Mouse (Mus musculus): ENCODE results near the gene Tbl1xr1.

Tbl1xr1 gene

GRCm38 (mm10) chr3:22090431-22091265, 14.2 kb downstream of the Tbl1xr1 start:
- peak; percentile 32 to 58 for DNase-seq

DNA sequence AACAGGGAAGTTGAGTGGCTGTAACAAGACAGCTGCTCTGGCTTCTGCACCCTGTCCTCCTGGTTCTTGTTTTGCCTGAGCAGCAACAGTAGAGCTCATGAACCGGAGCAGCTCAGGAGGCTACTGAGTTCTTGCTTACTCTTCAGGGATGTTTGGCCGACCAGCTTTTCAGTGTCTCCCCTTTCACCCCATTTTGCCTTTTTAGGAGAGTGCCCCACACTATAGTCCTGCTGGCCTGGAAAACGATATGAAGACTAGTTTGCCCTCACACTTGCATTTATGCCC, 14.8 kb downstream of the Tbl1xr1 start:
- no peak for DNase-seq

DNA sequence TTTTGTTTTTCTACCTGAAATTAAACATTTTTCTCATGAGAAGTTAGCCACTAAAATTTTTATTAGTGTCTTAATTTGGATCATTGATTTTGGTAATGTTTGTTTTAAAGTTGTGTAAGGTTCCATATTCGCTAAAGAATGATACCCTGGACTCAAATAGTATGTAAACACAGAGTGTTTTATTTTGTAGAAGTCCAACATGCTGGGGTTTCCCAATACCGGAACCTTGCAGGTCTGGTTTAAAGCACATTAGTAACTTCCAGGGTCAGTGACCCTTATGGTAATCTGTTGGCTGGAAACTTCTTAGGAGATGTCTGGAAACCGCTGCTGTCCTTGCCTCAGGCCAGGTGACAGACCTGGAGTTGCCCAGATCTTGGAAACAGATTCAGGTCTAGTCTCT, 15.2 kb downstream of the Tbl1xr1 start:
- no peak for DNase-seq

DNA sequence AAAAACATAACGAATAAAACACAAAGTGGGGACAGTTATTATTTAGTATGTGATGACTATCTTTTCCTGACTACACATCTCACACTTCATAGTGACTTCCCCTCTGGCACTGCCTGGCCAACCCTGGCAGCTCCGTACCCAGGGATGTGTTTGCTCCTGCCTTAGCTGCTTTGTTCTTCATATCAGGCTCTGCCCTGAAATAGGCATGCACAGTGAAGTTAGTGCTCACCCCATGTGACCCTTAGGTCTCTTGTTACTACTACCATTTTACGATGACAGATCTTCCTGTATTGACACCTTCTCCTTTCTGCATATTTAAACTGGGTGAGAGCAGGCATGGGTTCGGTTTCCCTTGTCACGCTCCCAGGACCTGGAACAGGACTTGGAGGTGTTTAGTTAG, 16.3 kb downstream of the Tbl1xr1 start:
- no peak for DNase-seq

- DNase-seq, result no peak
These were observed 27.6 kb downstream of the Tbl1xr1 start for GRCm38 (mm10) chr3:22103986-22104515.

DNA sequence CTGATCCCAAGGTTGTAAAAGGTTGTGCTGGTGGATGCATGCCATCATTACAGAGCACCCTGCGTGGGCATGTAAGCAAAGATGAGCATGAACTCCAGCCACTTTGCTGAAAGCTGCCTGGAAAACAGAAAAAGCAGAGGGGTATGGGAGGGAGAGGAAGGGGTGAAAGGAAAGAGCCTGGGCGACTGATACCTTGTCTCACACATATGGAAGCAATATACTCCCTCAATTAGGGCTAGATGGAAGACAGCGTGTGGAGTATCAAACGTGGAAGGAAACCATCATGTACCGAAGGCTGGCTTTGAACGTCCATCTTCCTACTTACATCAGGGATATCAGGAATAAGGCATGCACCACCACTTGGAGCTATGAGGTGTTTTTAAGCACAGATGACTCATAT, 29.0 kb downstream of the Tbl1xr1 start:
- no peak for DNase-seq

- DNase-seq, result no peak
These were observed 31.6 kb downstream of the Tbl1xr1 start for GRCm38 (mm10) chr3:22108013-22108412.

DNA sequence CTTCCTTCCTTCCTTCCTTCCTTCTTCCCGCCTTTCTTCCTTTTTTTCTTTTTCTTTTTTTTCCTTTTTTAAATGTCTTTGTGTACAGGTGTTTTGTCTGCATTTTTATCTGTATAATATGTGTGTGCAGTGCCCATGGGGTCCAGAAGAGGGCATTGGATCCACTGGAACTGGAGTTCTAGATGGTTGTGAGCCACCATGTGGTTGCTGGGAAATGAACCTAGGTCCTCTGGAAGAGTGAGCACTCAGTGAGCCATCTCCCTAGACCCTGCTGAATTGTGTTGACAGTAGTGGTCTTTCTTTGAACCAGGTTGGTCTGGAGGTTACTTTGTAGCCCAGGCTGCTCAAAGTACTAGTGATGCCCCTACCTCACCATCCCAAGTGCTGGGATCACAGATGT, 33.2 kb downstream of the Tbl1xr1 start:
- no peak for DNase-seq

DNA sequence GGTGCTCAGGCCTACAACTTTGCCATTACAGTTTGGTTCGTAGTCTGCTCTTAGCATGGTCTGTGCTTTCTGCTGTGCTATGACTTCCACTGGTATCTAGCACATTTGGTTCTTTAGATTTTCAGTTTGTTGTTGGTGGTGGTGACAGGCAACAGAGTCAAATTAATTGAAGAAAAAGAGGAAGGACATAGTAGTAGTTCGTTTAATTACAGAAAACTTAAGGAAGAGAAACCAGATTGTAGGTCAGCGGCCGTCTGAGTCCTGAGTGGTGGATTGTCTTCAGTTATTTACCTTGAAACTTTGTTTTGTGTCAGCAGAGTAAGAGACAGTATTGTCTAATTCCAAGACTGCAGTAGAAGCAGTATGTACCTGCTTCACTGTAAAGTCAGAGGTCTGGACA, 37.3 kb downstream of the Tbl1xr1 start:
- DNase-seq, result no peak

DNA sequence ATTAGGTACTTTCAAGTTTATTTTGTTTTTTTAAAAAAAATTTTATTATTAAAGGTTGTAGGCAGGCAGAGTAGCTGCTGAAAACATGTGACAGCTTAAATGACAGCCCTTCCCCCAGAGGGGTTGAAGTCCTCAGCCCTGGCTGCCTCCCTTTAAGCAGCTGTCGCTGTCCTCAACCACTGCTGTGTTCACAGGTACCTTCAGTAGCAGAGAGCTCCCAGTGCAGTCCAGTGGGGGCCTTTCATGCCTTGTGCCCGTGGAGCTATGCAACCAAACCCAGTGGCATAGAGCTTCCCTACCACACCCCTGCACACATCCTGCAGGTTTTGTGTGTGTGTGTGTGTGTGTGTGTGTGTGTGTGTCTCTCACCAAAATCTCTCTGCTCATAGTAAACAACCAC, 38.8 kb downstream of the Tbl1xr1 start:
- peak in 1 of 2 experiments; percentile 20 for DNase-seq

DNA sequence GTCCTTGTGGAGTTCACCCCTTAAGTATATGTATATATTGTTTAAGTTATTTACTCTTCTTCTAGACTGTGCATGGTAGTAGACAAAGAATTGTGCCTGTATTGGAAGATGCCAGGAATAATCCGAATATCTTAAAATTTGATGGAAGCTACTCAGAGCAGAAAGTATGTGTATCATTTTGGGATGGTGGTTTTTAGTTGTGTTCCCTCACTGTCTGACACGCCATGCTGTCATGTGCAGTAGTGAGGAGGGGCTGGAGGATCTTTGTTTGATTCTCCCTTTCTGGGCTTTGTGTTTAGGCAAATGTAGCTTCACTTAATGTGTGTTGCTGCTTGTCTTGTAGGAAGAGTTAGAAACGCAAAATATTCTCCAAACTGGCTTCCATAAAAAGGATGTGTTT, 39.2 kb downstream of the Tbl1xr1 start:
- DNase-seq, result no peak

- DNase-seq, result no peak
These were observed 39.7 kb downstream of the Tbl1xr1 start for GRCm38 (mm10) chr3:22116188-22116587.

DNA sequence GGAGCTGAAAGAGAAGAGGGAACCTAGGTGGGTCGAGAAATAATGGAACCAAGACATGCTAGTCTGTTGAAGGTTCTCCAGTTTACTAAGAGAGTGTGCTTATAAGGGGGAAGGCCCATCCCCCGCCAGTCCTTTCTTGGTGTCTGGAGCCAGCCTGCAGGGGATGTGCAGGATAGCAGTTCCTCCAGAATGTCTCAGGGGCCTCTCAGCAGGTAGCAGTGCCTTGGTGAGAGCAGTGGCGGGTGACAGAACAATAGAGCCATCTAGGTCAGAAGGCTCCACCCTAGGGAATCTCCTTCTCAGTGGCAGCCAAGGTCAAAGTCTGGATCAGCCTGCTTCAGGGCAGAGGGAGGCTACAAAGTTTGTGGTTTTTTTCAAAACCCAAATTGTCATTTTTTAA, 45.3 kb downstream of the Tbl1xr1 start:
- DNase-seq, result peak; percentile 32 to 41

- DNase-seq, result no peak
These were observed 46.7 kb downstream of the Tbl1xr1 start for GRCm38 (mm10) chr3:22123145-22123544.

- DNase-seq, result no peak
These were observed 49.9 kb downstream of the Tbl1xr1 start for GRCm38 (mm10) chr3:22126251-22126826.

DNA sequence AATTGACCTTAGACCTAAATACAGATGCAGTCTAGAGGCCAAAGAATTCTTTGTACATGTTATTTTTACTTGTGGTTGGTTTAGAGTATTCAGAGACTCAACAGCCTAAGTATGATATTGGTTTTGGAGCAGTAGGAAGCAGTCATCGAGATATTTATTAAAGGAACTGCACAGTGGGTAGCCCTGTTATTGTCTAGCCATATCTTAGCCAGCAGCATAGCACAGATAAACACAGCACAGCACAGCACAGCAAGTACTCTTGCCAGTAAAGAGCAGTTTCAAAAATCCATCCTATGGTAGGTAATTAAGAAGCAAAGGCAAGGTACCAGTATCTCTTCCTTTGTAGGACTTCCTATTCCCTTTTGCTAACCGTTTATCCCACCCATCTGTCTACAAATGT, 54.8 kb downstream of the Tbl1xr1 start:
- no peak for DNase-seq

- DNase-seq, result no peak
These were observed 57.2 kb downstream of the Tbl1xr1 start for GRCm38 (mm10) chr3:22133626-22134025.

DNA sequence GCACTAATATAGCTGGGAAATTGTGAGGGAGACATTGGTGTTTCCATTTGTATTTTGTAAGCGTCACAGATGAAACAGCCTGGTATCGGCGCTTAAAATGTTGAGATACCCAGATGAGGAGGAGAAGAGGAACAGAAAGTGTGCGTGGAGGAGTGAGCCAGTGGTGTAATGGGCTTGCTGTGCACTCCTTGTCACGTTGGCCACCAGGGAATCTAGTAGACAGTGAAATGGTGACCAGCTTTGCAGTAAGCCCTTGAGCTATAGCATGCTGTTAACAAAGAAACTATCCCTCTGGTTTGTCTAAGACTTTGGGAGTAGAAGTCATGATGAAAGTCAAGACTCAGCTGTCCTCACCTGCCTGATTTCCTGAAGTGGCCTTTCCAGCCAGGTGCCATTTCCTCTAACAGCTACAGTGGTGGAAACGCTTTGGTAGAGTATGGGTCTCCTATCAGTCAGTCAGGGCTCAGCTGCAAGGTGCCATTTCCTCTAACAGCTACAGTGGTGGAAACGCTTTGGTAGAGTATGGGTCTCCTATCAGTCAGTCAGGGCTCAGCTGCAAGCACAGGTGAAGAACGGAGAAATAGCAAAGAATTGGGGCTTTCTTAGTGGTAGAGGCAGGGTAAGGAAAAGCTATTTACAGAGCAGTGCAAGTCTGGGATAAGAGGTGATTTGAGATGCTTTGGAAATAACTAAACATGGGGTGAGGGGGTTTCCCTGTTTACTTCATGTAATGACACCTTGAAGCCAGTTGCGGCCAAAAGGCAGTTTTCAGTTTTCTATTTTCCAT, 61.5 kb downstream of the Tbl1xr1 start:
- DNase-seq, result no peak

- no peak for DNase-seq
These were observed 62.2 kb downstream of the Tbl1xr1 start for GRCm38 (mm10) chr3:22138580-22139099.

DNA sequence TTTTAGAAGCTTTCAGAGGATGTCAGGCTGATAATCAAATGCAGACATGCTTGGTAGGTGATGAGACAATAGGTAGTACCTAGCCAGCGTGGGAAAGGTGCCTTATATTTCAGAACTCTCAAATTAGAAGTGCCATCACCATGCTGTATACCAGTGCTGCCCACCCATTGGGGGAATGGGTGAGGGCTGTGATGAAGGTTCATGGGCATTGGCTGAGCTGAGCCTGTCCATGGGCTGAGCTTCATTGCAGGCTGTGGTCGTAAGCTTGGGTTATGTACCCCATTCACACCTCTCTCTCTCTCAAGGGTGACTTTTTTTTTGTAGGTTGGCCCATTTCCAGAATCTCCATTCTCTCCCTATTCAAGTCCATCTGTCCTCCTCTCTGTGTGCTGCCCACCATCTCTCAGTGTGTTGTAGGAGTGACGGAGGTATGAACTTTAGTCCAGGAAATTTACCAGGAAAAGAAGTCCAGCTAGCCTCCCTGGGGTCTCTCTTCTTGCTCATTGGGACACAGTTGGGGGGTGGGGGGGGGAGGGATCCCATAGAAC, 63.7 kb downstream of the Tbl1xr1 start:
- DNase-seq, result no peak

- DNase-seq, result no peak
These were observed 65.7 kb downstream of the Tbl1xr1 start for GRCm38 (mm10) chr3:22141984-22142719.

DNA sequence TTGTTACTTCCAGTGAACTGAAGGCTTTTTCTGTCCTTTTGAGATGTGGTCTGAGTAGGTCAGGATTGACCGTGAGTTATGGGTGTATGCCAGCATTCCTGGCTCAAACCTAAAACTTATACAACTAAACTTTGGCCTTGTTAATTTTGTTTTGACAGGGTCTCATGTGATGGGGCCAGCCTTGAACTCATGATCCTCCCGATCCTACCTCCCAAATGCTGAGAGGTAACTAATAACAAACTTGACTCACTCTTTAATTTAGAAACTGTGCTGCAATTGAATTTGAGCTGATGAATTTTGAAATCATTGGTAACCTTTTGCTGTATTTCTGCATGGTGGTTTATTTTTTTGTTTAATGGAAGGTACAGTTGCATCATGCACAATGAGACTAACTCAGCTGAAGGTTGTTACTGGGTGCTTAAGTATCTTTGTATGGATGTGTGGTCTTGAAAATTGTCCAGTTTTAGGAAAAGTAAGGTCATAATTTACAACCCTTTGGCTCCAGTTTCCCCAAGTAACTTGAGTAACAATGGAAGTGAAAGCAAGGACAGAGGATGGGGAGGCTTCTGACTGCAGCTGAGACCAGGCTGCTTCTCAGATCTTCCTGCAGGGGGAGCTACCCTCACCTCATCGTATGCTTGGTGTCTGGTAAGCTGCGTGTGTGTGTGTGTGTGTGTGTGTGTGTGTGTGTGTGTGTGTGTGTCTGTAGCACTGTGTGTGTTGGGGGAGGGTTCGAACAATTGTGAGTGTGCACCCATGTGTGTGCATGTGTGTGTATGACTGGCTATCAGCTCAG, 66.6 kb downstream of the Tbl1xr1 start:
- peak; percentile 25 to 46 for DNase-seq
